Mouse (Mus musculus): ENCODE measurements around the gene Fbxl17. TPM values are rescaled to one million over a fixed set of nuclear protein-coding genes. Genes with fewer than 3 reads are reported as not detected.

The Fbxl17 gene
- polyA plus RNA-seq, 1 experiment from 2014 or later, result 3.0 TPM

- WGBS, result 94% methylated on average over 4 of the region's 4 CpGs
- Histone ChIP-seq H3K4me1 (replicated peaks; ENCODE audit: control insufficient read depth, insufficient read depth, low read length) (no peaks in the 10 kb centered on the region), H3K27ac (ENCODE audit: low read depth, low read length) (no peak overlapping the region), H3K4me3 (ENCODE audit: low read depth, low read length) (no peak overlapping the region), H3K27me3 (replicated peaks; ENCODE audit: control insufficient read depth, insufficient read depth, low read length) (no peaks in the 10 kb centered on the region), H3K9me3 (ENCODE audit: control insufficient read depth, low read length) (no peaks in the 10 kb centered on the region), H3K36me3 (ENCODE audit: control insufficient read depth, insufficient read depth, low read length) (no peaks in the 10 kb centered on the region), H3K4me2 (no peak overlapping the region), H3K9ac (ENCODE audit: low read depth, low read length) (no peak overlapping the region)
- ATAC-seq (replicated peaks; ENCODE audit: low FRiP score) (no peak), DNase-seq (ENCODE audit: low spot score) (no peak)
These were observed 392.3 kb downstream of the Fbxl17 start for GRCm38 (mm10) chr17:63107515-63107914.

- Histone ChIP-seq H3K9me3 (ENCODE audit: control insufficient read depth, low read length) (no peaks in the 10 kb centered on the region), H3K36me3 (ENCODE audit: control insufficient read depth, insufficient read depth, low read length) (no peaks in the 10 kb centered on the region), H3K27ac (ENCODE audit: low read depth, low read length) (no peak overlapping the region), H3K4me3 (ENCODE audit: low read depth, low read length) (no peak overlapping the region), H3K27me3 (replicated peaks; ENCODE audit: control insufficient read depth, insufficient read depth, low read length) (no peaks in the 10 kb centered on the region), H3K9ac (ENCODE audit: low read depth, low read length) (no peak overlapping the region), H3K4me2 (no peak overlapping the region), H3K4me1 (replicated peaks; ENCODE audit: control insufficient read depth, insufficient read depth, low read length) (0 out of 2 replicates have a peak, but pooled peaks cover 3% of the 10 kb centered on the region)
- DNase-seq (ENCODE audit: low spot score), result no peak
- ATAC-seq (replicated peaks; ENCODE audit: low FRiP score), result no peak
- WGBS, result 84% methylated on average over 2 of the region's 2 CpGs
These were observed 404.3 kb downstream of the Fbxl17 start for GRCm38 (mm10) chr17:63095553-63095952.

DNA sequence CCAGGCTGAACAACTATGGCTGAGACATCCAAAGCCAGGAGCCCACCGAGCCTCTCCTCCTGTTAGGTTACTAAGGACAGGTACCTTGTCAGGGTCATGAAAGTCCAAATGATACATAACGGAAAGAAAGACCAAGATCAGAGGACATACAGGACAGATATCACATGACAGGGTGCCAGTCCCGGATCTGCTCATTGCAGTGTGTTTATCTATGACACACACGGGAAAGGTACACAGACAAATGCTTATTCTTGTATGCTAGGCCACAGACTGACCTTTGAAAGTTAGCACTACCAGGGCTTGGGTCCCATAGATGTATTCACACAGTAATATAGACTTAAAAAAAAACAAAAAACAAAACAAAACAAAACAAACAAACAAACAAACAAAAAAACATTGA is 404.8 kb downstream of the Fbxl17 start:
- H3K36me3 ChIP-seq (ENCODE audit: control insufficient read depth, insufficient read depth, low read length), result no peaks in the 10 kb centered on the region
- H3K9me3 ChIP-seq (ENCODE audit: control insufficient read depth, low read length), result no peaks in the 10 kb centered on the region
- no peak overlapping the region for H3K4me3 ChIP-seq (ENCODE audit: low read depth, low read length)
- H3K4me2 ChIP-seq, result no peak overlapping the region
- no peak for ATAC-seq (replicated peaks; ENCODE audit: low FRiP score)
- WGBS, result 70% methylated on average over 4 of the region's 4 CpGs
- 0 out of 2 replicates have a peak, but pooled peaks cover 3% of the 10 kb centered on the region for H3K4me1 ChIP-seq (replicated peaks; ENCODE audit: control insufficient read depth, insufficient read depth, low read length)
- H3K27me3 ChIP-seq (replicated peaks; ENCODE audit: control insufficient read depth, insufficient read depth, low read length), result no peaks in the 10 kb centered on the region
- H3K27ac ChIP-seq (ENCODE audit: low read depth, low read length), result no peak overlapping the region
- H3K9ac ChIP-seq (ENCODE audit: low read depth, low read length), result no peak overlapping the region
- DNase-seq (ENCODE audit: low spot score), result no peak

DNA sequence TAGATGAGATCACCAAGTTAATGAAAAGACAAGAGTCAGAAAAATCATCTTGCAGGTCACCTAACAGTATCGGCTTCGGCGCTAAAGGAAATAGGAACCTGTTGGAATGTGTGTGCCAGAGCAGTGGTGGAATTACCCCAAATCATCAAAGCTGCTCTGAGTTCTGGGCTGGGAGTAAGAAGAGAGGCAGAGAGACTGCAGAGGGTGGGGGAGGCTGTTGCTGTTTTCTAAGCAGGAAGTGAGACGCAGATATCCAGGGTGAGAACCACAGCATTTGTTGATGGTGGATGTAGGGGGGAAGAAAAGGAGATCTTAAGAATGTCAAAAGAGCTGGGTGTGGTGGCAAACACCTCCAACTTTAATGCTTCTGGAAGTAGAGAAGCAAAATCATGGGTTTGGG is 406.6 kb downstream of the Fbxl17 start:
- ATAC-seq (replicated peaks; ENCODE audit: low FRiP score), result no peak
- H3K9me3 ChIP-seq (ENCODE audit: control insufficient read depth, low read length), result no peaks in the 10 kb centered on the region
- H3K36me3 ChIP-seq (ENCODE audit: control insufficient read depth, insufficient read depth, low read length), result no peaks in the 10 kb centered on the region
- 53% methylated on average over 4 of the region's 4 CpGs for WGBS
- H3K4me3 ChIP-seq (ENCODE audit: low read depth, low read length), result no peak overlapping the region
- no peak overlapping the region for H3K9ac ChIP-seq (ENCODE audit: low read depth, low read length)
- no peak overlapping the region for H3K27ac ChIP-seq (ENCODE audit: low read depth, low read length)
- H3K4me2 ChIP-seq, result no peak overlapping the region
- DNase-seq (ENCODE audit: low spot score), result no peak
- 0 out of 2 replicates have a peak, but pooled peaks cover 3% of the 10 kb centered on the region for H3K4me1 ChIP-seq (replicated peaks; ENCODE audit: control insufficient read depth, insufficient read depth, low read length)
- H3K27me3 ChIP-seq (replicated peaks; ENCODE audit: control insufficient read depth, insufficient read depth, low read length), result no peaks in the 10 kb centered on the region

- H3K27ac ChIP-seq (ENCODE audit: low read depth, low read length), result no peak overlapping the region
- no peak for ATAC-seq (replicated peaks; ENCODE audit: low FRiP score)
- no peaks in the 10 kb centered on the region for H3K36me3 ChIP-seq (ENCODE audit: control insufficient read depth, insufficient read depth, low read length)
- no peak overlapping the region for H3K9ac ChIP-seq (ENCODE audit: low read depth, low read length)
- 60% methylated on average over 6 of the region's 6 CpGs for WGBS
- no peaks in the 10 kb centered on the region for H3K27me3 ChIP-seq (replicated peaks; ENCODE audit: control insufficient read depth, insufficient read depth, low read length)
- H3K4me1 ChIP-seq (replicated peaks; ENCODE audit: control insufficient read depth, insufficient read depth, low read length), result 0 out of 2 replicates have a peak, but pooled peaks cover 3% of the 10 kb centered on the region
- no peak overlapping the region for H3K4me2 ChIP-seq
- no peak overlapping the region for H3K4me3 ChIP-seq (ENCODE audit: low read depth, low read length)
- DNase-seq (ENCODE audit: low spot score), result no peak
- no peaks in the 10 kb centered on the region for H3K9me3 ChIP-seq (ENCODE audit: control insufficient read depth, low read length)
These were observed 407.0 kb downstream of the Fbxl17 start for GRCm38 (mm10) chr17:63092774-63093173.

- ATAC-seq (replicated peaks; ENCODE audit: low FRiP score) (no peak), DNase-seq (ENCODE audit: low spot score) (no peak)
- no peak overlapping the region for H3K9ac ChIP-seq (ENCODE audit: low read depth, low read length)
- H3K27ac ChIP-seq (ENCODE audit: low read depth, low read length), result no peak overlapping the region
- H3K27me3 ChIP-seq (replicated peaks; ENCODE audit: control insufficient read depth, insufficient read depth, low read length), result no peaks in the 10 kb centered on the region
- WGBS, result 76% methylated on average over 3 of the region's 3 CpGs
- no peak overlapping the region for H3K4me3 ChIP-seq (ENCODE audit: low read depth, low read length)
- 0 out of 2 replicates have a peak, but pooled peaks cover 3% of the 10 kb centered on the region for H3K4me1 ChIP-seq (replicated peaks; ENCODE audit: control insufficient read depth, insufficient read depth, low read length)
- H3K4me2 ChIP-seq, result no peak overlapping the region
- H3K36me3 ChIP-seq (ENCODE audit: control insufficient read depth, insufficient read depth, low read length), result no peaks in the 10 kb centered on the region
- H3K9me3 ChIP-seq (ENCODE audit: control insufficient read depth, low read length), result no peaks in the 10 kb centered on the region
These were observed 409.7 kb downstream of the Fbxl17 start for GRCm38 (mm10) chr17:63090112-63090511.

GRCm38 (mm10) chr17:63087265-63087664 is 412.6 kb downstream of the Fbxl17 start:
- H3K9me3 ChIP-seq (ENCODE audit: control insufficient read depth, low read length), result no peaks in the 10 kb centered on the region

DNA sequence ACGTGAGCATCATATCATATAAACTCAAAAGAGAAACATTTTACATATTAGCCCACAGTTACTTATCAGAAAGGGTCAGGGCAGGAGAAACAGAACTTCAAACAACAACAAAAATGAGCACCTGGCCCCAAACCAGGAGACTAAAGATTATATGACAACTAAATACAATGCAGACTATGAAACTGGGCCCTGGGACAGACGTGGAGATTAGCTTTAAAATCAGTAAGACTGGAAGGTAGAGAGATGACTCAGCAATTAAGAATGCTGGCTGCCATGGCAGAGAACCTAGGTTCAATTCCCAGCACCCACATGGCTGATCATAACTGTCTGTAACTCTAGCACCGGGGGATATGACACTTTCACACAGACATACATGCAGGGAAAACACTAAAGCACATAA is 413.3 kb downstream of the Fbxl17 start:
- no peak for ATAC-seq (replicated peaks; ENCODE audit: low FRiP score)
- no peaks in the 10 kb centered on the region for H3K27me3 ChIP-seq (replicated peaks; ENCODE audit: control insufficient read depth, insufficient read depth, low read length)
- no peaks in the 10 kb centered on the region for H3K4me1 ChIP-seq (replicated peaks; ENCODE audit: control insufficient read depth, insufficient read depth, low read length)
- DNase-seq (ENCODE audit: low spot score), result no peak
- H3K4me3 ChIP-seq (ENCODE audit: low read depth, low read length), result no peak overlapping the region
- H3K4me2 ChIP-seq, result no peak overlapping the region
- H3K9ac ChIP-seq (ENCODE audit: low read depth, low read length), result no peak overlapping the region
- 66% methylated on average over 3 of the region's 3 CpGs for WGBS
- H3K9me3 ChIP-seq (ENCODE audit: control insufficient read depth, low read length), result no peaks in the 10 kb centered on the region
- H3K36me3 ChIP-seq (ENCODE audit: control insufficient read depth, insufficient read depth, low read length), result no peaks in the 10 kb centered on the region
- H3K27ac ChIP-seq (ENCODE audit: low read depth, low read length), result no peak overlapping the region

More at GRCm38 (mm10) chr17:63087265-63087664, 412.6 kb downstream of the Fbxl17 start:
- no peak overlapping the region for H3K4me2 ChIP-seq
- no peak overlapping the region for H3K4me3 ChIP-seq (ENCODE audit: low read depth, low read length)
- no peak for ATAC-seq (replicated peaks; ENCODE audit: low FRiP score)
- H3K9ac ChIP-seq (ENCODE audit: low read depth, low read length), result no peak overlapping the region
- WGBS, result 84% methylated on average over 10 of the region's 10 CpGs
- no peak overlapping the region for H3K27ac ChIP-seq (ENCODE audit: low read depth, low read length)
- no peaks in the 10 kb centered on the region for H3K27me3 ChIP-seq (replicated peaks; ENCODE audit: control insufficient read depth, insufficient read depth, low read length)
- H3K4me1 ChIP-seq (replicated peaks; ENCODE audit: control insufficient read depth, insufficient read depth, low read length), result no peaks in the 10 kb centered on the region
- no peak for DNase-seq (ENCODE audit: low spot score)
- H3K36me3 ChIP-seq (ENCODE audit: control insufficient read depth, insufficient read depth, low read length), result no peaks in the 10 kb centered on the region

GRCm38 (mm10) chr17:63085227-63085626 is 414.6 kb downstream of the Fbxl17 start:
- 94% methylated on average over 6 of the region's 6 CpGs for WGBS
- no peak overlapping the region for H3K27ac ChIP-seq (ENCODE audit: low read depth, low read length)
- no peak overlapping the region for H3K9ac ChIP-seq (ENCODE audit: low read depth, low read length)

More at GRCm38 (mm10) chr17:63085227-63085626, 414.6 kb downstream of the Fbxl17 start:
- H3K4me2 ChIP-seq, result no peak overlapping the region
- H3K9me3 ChIP-seq (ENCODE audit: control insufficient read depth, low read length), result no peaks in the 10 kb centered on the region
- no peaks in the 10 kb centered on the region for H3K27me3 ChIP-seq (replicated peaks; ENCODE audit: control insufficient read depth, insufficient read depth, low read length)
- no peak overlapping the region for H3K4me3 ChIP-seq (ENCODE audit: low read depth, low read length)
- DNase-seq (ENCODE audit: low spot score), result no peak
- H3K36me3 ChIP-seq (ENCODE audit: control insufficient read depth, insufficient read depth, low read length), result no peaks in the 10 kb centered on the region
- ATAC-seq (replicated peaks; ENCODE audit: low FRiP score), result no peak
- H3K4me1 ChIP-seq (replicated peaks; ENCODE audit: control insufficient read depth, insufficient read depth, low read length), result no peaks in the 10 kb centered on the region
